Mouse (Mus musculus) hindbrain, embryonic 15.5 days (tissue): ENCODE results near the gene Alpk3. TPM values are rescaled to one million over a fixed set of nuclear protein-coding genes. Genes with fewer than 3 reads are reported as not detected.
A peak's percentile ranks its signal among the peaks of the same experiment; 100 is the strongest.
"Not testable (repeated sequence)": the region's sequence is repeated elsewhere in the genome, so short reads cannot be mapped to it uniquely, and the experiment has no call there.

Source experiments
- ATAC-seq: fragments of 200-750 bp; cut with Nextera tagmentation; 2 replicates; pipeline ENCODE4 v1.8.0; 2017; ENCODE audit warnings: low read depth, moderate number of reproducible peaks, moderate TSS enrichment; ENCODE audit not compliant: low FRiP score
- H3K27ac ChIP-seq: fragments of 300-500 bp; sonication (generic); replicated peaks from 2 replicates; pipeline ENCODE4 v1.5.1; 2015; ENCODE audit warnings: mild to moderate bottlenecking, inconsistent platforms
- H3K27me3 ChIP-seq: fragments of 300-500 bp; sonication (generic); 2 replicates; pipeline ENCODE4 v1.6.1; 2015; ENCODE audit warnings: control low read depth, inconsistent platforms
- H3K36me3 ChIP-seq: fragments of 300-500 bp; sonication (generic); 2 replicates; pipeline ENCODE4 v1.6.1; 2015; ENCODE audit warnings: control low read depth, inconsistent platforms
- H3K4me1 ChIP-seq: fragments of 300-500 bp; sonication (generic); replicated peaks from 2 replicates; pipeline ENCODE4 v1.6.1; 2015; ENCODE audit warnings: control low read depth, inconsistent platforms
- H3K4me2 ChIP-seq: fragments of 300-500 bp; sonication (generic); 2 replicates; pipeline ENCODE4 v1.6.1; 2015; ENCODE audit warnings: moderate library complexity, mild to moderate bottlenecking, inconsistent platforms
- H3K4me3 ChIP-seq: fragments of 300-500 bp; sonication (generic); 2 replicates; pipeline ENCODE4 v1.5.1; 2015; ENCODE audit warnings: mild to moderate bottlenecking, inconsistent platforms
- H3K9ac ChIP-seq: fragments of 300-500 bp; sonication (generic); 2 replicates; pipeline ENCODE4 v1.6.1; 2015; ENCODE audit warnings: inconsistent platforms
- H3K9me3 ChIP-seq: fragments of 300-500 bp; sonication (generic); 2 replicates; pipeline ENCODE4 v1.6.1; 2016; ENCODE audit warnings: control low read depth, inconsistent platforms
- WGBS: fragments of 180-500 bp; shearing (Covaris S2); methylation state at CpG from one replicate; pipeline ENCODE4 v1.1.7; 2015; 5-methylcytosine and 5-hydroxymethylcytosine counted together
- polyA plus RNA-seq: library from polyadenylated mRNA; unstranded; fragments of >200 nt; fragmentation: Nextera tagmentation; extraction: Ambion mirVana; gene quantifications from 2 replicates; pipeline ENCODE4 v1.2.1, GENCODE M21; 2015

Alpk3 gene
- polyA plus RNA-seq, 1 experiment from 2014 or later: 0.17 TPM

DNA sequence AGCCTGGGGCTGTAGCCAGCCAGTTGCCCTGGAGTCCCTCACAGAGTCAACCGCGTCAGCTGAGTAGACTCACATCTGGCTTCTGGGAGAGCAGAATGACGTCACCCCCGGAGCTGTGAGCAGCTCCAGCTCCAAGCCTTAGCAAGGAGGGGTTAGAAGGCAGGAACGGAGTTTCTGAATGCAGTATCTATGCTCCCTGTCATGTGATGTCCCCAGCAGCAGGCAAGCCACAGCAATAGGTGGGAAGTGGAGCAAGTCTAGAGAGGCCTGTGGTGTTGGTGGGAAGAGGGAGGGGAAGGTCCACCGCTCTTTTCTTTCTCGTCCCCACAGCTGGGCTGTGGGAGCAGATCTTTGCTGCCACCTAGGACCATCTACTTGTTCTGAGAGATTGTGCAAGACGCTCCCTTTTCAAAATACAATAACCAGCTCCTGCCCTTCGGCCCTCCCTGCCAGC lies 77.2 kb downstream of the Alpk3 start:
- H3K9me3 ChIP-seq: no peaks in the 10 kb centered on the region
- no peak overlapping the region for H3K4me3 ChIP-seq
- peaks cover 8% of the 10 kb centered on the region for H3K4me1 ChIP-seq
- 0 out of 2 replicates have a peak overlapping the region, but pooled peaks have one; percentile 19 for H3K9ac ChIP-seq
- peak overlapping the region; percentile 41 for H3K4me2 ChIP-seq
- peak; percentile 90 for ATAC-seq
- H3K27ac ChIP-seq: peak overlapping the region; percentile 63
- no peaks in the 10 kb centered on the region for H3K36me3 ChIP-seq
- 22% methylated on average over 9 of the region's 9 CpGs for WGBS
- no peaks in the 10 kb centered on the region for H3K27me3 ChIP-seq

DNA sequence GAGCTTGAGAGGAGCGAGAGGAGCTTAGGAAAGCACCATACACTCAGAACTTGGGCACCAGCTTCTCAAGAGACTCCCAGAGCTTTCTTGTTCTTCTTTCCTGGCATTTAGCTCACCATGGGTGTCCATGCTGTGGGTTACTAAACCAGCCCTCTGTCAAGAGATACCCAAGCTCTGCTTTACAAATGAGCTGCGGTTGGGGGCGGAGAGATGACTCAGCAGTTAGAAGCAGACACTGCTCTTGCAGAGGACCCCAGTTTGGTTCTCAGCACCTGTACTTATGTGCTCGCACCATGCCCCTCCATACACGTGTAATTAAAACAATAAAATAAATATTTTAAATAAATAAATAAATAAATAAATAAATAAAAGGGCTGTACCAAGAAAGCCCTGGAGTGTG lies 79.9 kb downstream of the Alpk3 start:
- no peak overlapping the region for H3K27ac ChIP-seq
- no peaks in the 10 kb centered on the region for H3K27me3 ChIP-seq
- ATAC-seq: no peak
- H3K4me1 ChIP-seq: peaks cover 8% of the 10 kb centered on the region
- no peak overlapping the region for H3K9ac ChIP-seq
- no peak overlapping the region for H3K4me2 ChIP-seq
- WGBS: 90% methylated on average over 5 of the region's 5 CpGs
- no peaks in the 10 kb centered on the region for H3K9me3 ChIP-seq
- H3K36me3 ChIP-seq: no peaks in the 10 kb centered on the region
- H3K4me3 ChIP-seq: no peak overlapping the region

- H3K4me3 ChIP-seq: no peak overlapping the region
- H3K4me1 ChIP-seq: peaks cover 8% of the 10 kb centered on the region
- no peaks in the 10 kb centered on the region for H3K27me3 ChIP-seq
- 94% methylated on average over 7 of the region's 7 CpGs for WGBS
- ATAC-seq: no peak
- H3K4me2 ChIP-seq: no peak overlapping the region
- H3K9ac ChIP-seq: no peak overlapping the region
- no peak overlapping the region for H3K27ac ChIP-seq
- H3K36me3 ChIP-seq: no peaks in the 10 kb centered on the region
- H3K9me3 ChIP-seq: no peaks in the 10 kb centered on the region
Measured at GRCm38 (mm10) chr7:81139100-81139499, 81.7 kb downstream of the Alpk3 start.

GRCm38 (mm10) chr7:81139671-81140404 lies 82.4 kb downstream of the Alpk3 start:
- Histone ChIP-seq H3K4me3 (no peak overlapping the region), H3K27ac (no peak overlapping the region), H3K9ac (no peak overlapping the region), H3K4me1 (peaks cover 2% of the 10 kb centered on the region), H3K9me3 (no peaks in the 10 kb centered on the region), H3K27me3 (no peaks in the 10 kb centered on the region), H3K36me3 (no peaks in the 10 kb centered on the region), H3K4me2 (no peak overlapping the region)
- ATAC-seq: no peak
- WGBS: 89% methylated on average over 5 of the region's 5 CpGs

GRCm38 (mm10) chr7:81141541-81141940 lies 84.1 kb downstream of the Alpk3 start:
- ATAC-seq: no peak
- Histone ChIP-seq H3K4me2 (no peak overlapping the region), H3K36me3 (no peaks in the 10 kb centered on the region), H3K9me3 (no peaks in the 10 kb centered on the region), H3K27me3 (no peaks in the 10 kb centered on the region), H3K27ac (no peak overlapping the region), H3K9ac (no peak overlapping the region), H3K4me3 (no peak overlapping the region), H3K4me1 (no peaks in the 10 kb centered on the region)
- 82% methylated on average over 1 of the region's 1 CpGs for WGBS

GRCm38 (mm10) chr7:81143056-81143455 lies 85.7 kb downstream of the Alpk3 start:
- ATAC-seq, H3K9ac ChIP-seq, H3K4me2 ChIP-seq, H3K27me3 ChIP-seq, H3K36me3 ChIP-seq, H3K4me3 ChIP-seq, H3K27ac ChIP-seq, H3K4me1 ChIP-seq, H3K9me3 ChIP-seq: not testable (repeated sequence)
- WGBS: 56% methylated on average over 4 of the region's 4 CpGs

GRCm38 (mm10) chr7:81149759-81150158 lies 92.4 kb downstream of the Alpk3 start:
- 89% methylated on average over 11 of the region's 11 CpGs for WGBS
- no peaks in the 10 kb centered on the region for H3K36me3 ChIP-seq

GRCm38 (mm10) chr7:81151216-81151615 lies 93.8 kb downstream of the Alpk3 start:
- Histone ChIP-seq H3K4me1 (no peaks in the 10 kb centered on the region), H3K4me2 (no peak overlapping the region), H3K4me3 (no peak overlapping the region), H3K36me3 (no peaks in the 10 kb centered on the region), H3K27me3 (no peaks in the 10 kb centered on the region), H3K9ac (no peak overlapping the region), H3K27ac (no peak overlapping the region), H3K9me3 (no peaks in the 10 kb centered on the region)
- ATAC-seq: no peak
- 95% methylated on average over 8 of the region's 8 CpGs for WGBS

More at GRCm38 (mm10) chr7:81149759-81150158, 92.4 kb downstream of the Alpk3 start:
- H3K9ac ChIP-seq: no peak overlapping the region
- H3K4me2 ChIP-seq: no peak overlapping the region
- H3K4me1 ChIP-seq: no peaks in the 10 kb centered on the region
- no peaks in the 10 kb centered on the region for H3K9me3 ChIP-seq
- no peaks in the 10 kb centered on the region for H3K27me3 ChIP-seq
- no peak overlapping the region for H3K27ac ChIP-seq
- no peak for ATAC-seq
- H3K4me3 ChIP-seq: no peak overlapping the region

- no peaks in the 10 kb centered on the region for H3K27me3 ChIP-seq
- H3K27ac ChIP-seq: no peak overlapping the region
- WGBS: 93% methylated on average over 10 of the region's 10 CpGs
Measured at GRCm38 (mm10) chr7:81152306-81152705, 94.9 kb downstream of the Alpk3 start.

DNA sequence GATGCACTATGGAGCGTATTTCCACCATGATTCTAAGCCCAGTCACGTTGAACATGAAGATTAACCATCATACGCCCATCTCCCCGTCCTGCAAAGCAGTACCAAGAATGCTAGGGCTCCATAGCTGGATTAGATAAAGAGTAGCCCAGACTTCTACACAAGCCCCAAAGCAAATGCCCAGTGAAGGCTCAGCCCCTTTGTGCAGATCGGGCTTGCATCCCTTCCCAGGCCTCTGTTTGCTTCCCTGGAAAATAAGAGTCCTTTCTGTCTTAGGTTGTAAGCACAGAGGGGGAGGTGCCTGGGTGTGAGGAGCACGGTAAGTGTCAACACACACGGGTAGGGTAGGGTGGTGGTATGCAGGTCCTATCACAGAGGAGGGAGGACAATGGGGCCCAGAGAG lies 95.4 kb downstream of the Alpk3 start:
- WGBS: 90% methylated on average over 7 of the region's 7 CpGs
- no peaks in the 10 kb centered on the region for H3K27me3 ChIP-seq
- H3K4me1 ChIP-seq: no peaks in the 10 kb centered on the region
- no peak overlapping the region for H3K4me3 ChIP-seq
- no peaks in the 10 kb centered on the region for H3K9me3 ChIP-seq
- no peaks in the 10 kb centered on the region for H3K36me3 ChIP-seq
- H3K27ac ChIP-seq: no peak overlapping the region
- H3K9ac ChIP-seq: no peak overlapping the region
- no peak for ATAC-seq
- H3K4me2 ChIP-seq: no peak overlapping the region

More at GRCm38 (mm10) chr7:81152306-81152705, 94.9 kb downstream of the Alpk3 start:
- Histone ChIP-seq H3K4me3 (no peak overlapping the region), H3K9me3 (no peaks in the 10 kb centered on the region), H3K4me1 (no peaks in the 10 kb centered on the region), H3K36me3 (no peaks in the 10 kb centered on the region), H3K9ac (no peak overlapping the region), H3K4me2 (no peak overlapping the region)
- ATAC-seq: no peak

GRCm38 (mm10) chr7:81153327-81153726 lies 95.9 kb downstream of the Alpk3 start:
- H3K4me1 ChIP-seq: no peaks in the 10 kb centered on the region
- no peak for ATAC-seq
- no peak overlapping the region for H3K4me3 ChIP-seq
- H3K36me3 ChIP-seq: no peaks in the 10 kb centered on the region
- 94% methylated on average over 6 of the region's 6 CpGs for WGBS
- no peaks in the 10 kb centered on the region for H3K9me3 ChIP-seq
- H3K27me3 ChIP-seq: no peaks in the 10 kb centered on the region
- H3K9ac ChIP-seq: no peak overlapping the region
- no peak overlapping the region for H3K4me2 ChIP-seq
- no peak overlapping the region for H3K27ac ChIP-seq

- H3K27ac ChIP-seq, ATAC-seq, H3K27me3 ChIP-seq, H3K4me2 ChIP-seq, H3K9me3 ChIP-seq, H3K4me1 ChIP-seq, H3K36me3 ChIP-seq, H3K9ac ChIP-seq, H3K4me3 ChIP-seq: not testable (repeated sequence)
Measured at GRCm38 (mm10) chr7:81154244-81154643, 96.8 kb downstream of the Alpk3 start.

DNA sequence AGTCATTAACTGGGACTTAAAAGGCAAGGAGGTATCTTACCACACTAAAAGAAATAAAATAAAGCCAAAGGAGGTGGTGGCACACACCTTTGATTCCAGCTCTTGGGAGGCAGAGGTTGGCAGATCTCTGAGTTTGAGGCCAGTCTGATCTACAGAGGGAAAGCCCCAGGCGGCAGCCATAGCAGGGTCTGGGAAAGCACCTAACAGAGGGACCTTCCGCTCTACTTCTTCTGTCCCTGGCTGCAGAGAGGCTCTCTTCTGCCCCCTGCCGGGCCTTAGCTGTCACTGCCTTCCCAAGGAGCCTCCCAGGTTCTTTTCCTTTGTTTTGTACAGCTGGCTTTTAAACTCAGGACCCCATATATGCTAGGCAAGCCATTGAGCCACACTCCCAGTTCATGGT lies 97.6 kb downstream of the Alpk3 start:
- no peaks in the 10 kb centered on the region for H3K36me3 ChIP-seq
- no peaks in the 10 kb centered on the region for H3K4me1 ChIP-seq
- 5% methylated on average over 3 of the region's 3 CpGs for WGBS
- no peak overlapping the region for H3K4me3 ChIP-seq
- H3K9me3 ChIP-seq: no peaks in the 10 kb centered on the region
- no peak overlapping the region for H3K4me2 ChIP-seq
- peak; percentile 74; the same call in 1 of the 2 replicates for ATAC-seq
- no peak overlapping the region for H3K27ac ChIP-seq
- H3K9ac ChIP-seq: no peak overlapping the region
- H3K27me3 ChIP-seq: no peaks in the 10 kb centered on the region
